Mouse (Mus musculus): ENCODE measurements at regions not wholly inside any gene's neighbourhood (a gene's known extent, or its start where the extent isn't known, plus 50 kb on each side); places are given as distances from the start of the nearest gene placed in this dataset. TPM values are rescaled to one million over a fixed set of nuclear protein-coding genes. Genes with fewer than 3 reads are reported as not detected.
"Not testable (repeated sequence)": the region's sequence is repeated elsewhere in the genome, so short reads cannot be mapped to it uniquely, and the experiment has no call there.

GRCm38 (mm10) chr19:18033599-18033998 is 196.2 kb upstream of the Pcsk5 start:
- DNase-seq (ENCODE audit: low spot score): no peak

GRCm38 (mm10) chr19:18025877-18026276 is 188.4 kb upstream of the Pcsk5 start:
- no peak for DNase-seq (ENCODE audit: low spot score)

- DNase-seq (ENCODE audit: low spot score): no peak
Measured at GRCm38 (mm10) chr19:18020351-18020750, 182.9 kb upstream of the Pcsk5 start.

- DNase-seq (ENCODE audit: low spot score): no peak
Measured at GRCm38 (mm10) chr19:18015371-18015770, 177.9 kb upstream of the Pcsk5 start.

- DNase-seq (ENCODE audit: low spot score): no peak
Measured at GRCm38 (mm10) chr19:18012029-18012428, 174.6 kb upstream of the Pcsk5 start.

- no peak for DNase-seq (ENCODE audit: low spot score)
Measured at GRCm38 (mm10) chr19:17997561-17997960, 160.1 kb upstream of the Pcsk5 start.

GRCm38 (mm10) chr19:17983416-17983815 is 146.0 kb upstream of the Pcsk5 start:
- no peak for DNase-seq (ENCODE audit: low spot score)

GRCm38 (mm10) chr19:17965566-17965965 is 128.1 kb upstream of the Pcsk5 start:
- no peak for DNase-seq (ENCODE audit: low spot score)

- no peak for DNase-seq (ENCODE audit: low spot score)
Measured at GRCm38 (mm10) chr19:17958440-17958839, 121.0 kb upstream of the Pcsk5 start.

GRCm38 (mm10) chr19:17932665-17933064 is 95.2 kb upstream of the Pcsk5 start:
- DNase-seq (ENCODE audit: low spot score): no peak

- DNase-seq (ENCODE audit: low spot score): not testable (repeated sequence)
Measured at GRCm38 (mm10) chr19:17927121-17927520, 89.7 kb upstream of the Pcsk5 start.

- DNase-seq (ENCODE audit: low spot score): no peak
Measured at GRCm38 (mm10) chr19:17907579-17907978, 70.1 kb upstream of the Pcsk5 start.

- no peak for DNase-seq (ENCODE audit: low spot score)
Measured at GRCm38 (mm10) chr19:17904120-17904519, 66.7 kb upstream of the Pcsk5 start.

GRCm38 (mm10) chr19:17892615-17893014 is 55.2 kb upstream of the Pcsk5 start:
- no peak for DNase-seq (ENCODE audit: low spot score)

Small RNA genes lying in the stretch of these regions (microRNA-seq; reads per million reads assigned to microRNA genes)
- not detected for gene Gm23061
